Mouse (Mus musculus) limb, embryonic 14.5 days (tissue): ENCODE measurements around the gene Tmprss13. TPM values are rescaled to one million over a fixed set of nuclear protein-coding genes. Genes with fewer than 3 reads are reported as not detected.

Experiments used
- ATAC-seq: fragments of 200-750 bp; cut with Nextera tagmentation; 2 replicates; pipeline ENCODE4 v1.8.0; 2017; ENCODE audit warnings: low read depth, moderate number of reproducible peaks, moderate TSS enrichment; ENCODE audit not compliant: low FRiP score
- DNase-seq: peaks from one replicate; pipeline ENCODE4 v3.0.0-alpha.2; 2015; ENCODE audit warnings: low spot score
- H3K27ac ChIP-seq: fragments of 300-500 bp; sonication (generic); replicated peaks from 2 replicates; pipeline ENCODE4 v1.5.1; 2014; ENCODE audit warnings: low read depth, mild to moderate bottlenecking, low read length, moderate library complexity, mixed read lengths
- H3K27me3 ChIP-seq: fragments of 300-500 bp; sonication (generic); 2 replicates; pipeline ENCODE4 v1.6.1; 2014; ENCODE audit warnings: low read length, mixed read lengths; ENCODE audit not compliant: control insufficient read depth, insufficient read depth
- H3K36me3 ChIP-seq: fragments of 300-500 bp; sonication (generic); 2 replicates; pipeline ENCODE4 v1.6.1; 2014; ENCODE audit warnings: mild to moderate bottlenecking, low read length, moderate library complexity, mixed read lengths; ENCODE audit not compliant: control insufficient read depth, insufficient read depth
- H3K4me1 ChIP-seq: fragments of 300-500 bp; sonication (generic); 2 replicates; pipeline ENCODE4 v1.6.1; 2014; ENCODE audit warnings: antibody characterized with exemption, low read length, mixed read lengths; ENCODE audit not compliant: control insufficient read depth, insufficient read depth
- H3K4me2 ChIP-seq: fragments of 300-500 bp; sonication (generic); replicated peaks from 2 replicates; pipeline ENCODE4 v1.6.1; 2014; ENCODE audit warnings: low read depth, mild to moderate bottlenecking, low read length, moderate library complexity; ENCODE audit not compliant: severe bottlenecking
- H3K4me3 ChIP-seq: fragments of 300-500 bp; sonication (generic); replicated peaks from 2 replicates; pipeline ENCODE4 v1.5.1; 2014; ENCODE audit warnings: low read length
- H3K9ac ChIP-seq: fragments of 300-500 bp; sonication (generic); 2 replicates; pipeline ENCODE4 v1.6.1; 2014; ENCODE audit warnings: mild to moderate bottlenecking, low read depth, low read length, moderate library complexity; ENCODE audit not compliant: severe bottlenecking
- H3K9me3 ChIP-seq: fragments of 300-500 bp; sonication (generic); 2 replicates; pipeline ENCODE4 v1.6.1; 2016; ENCODE audit warnings: low read length; ENCODE audit not compliant: control insufficient read depth
- POLR2A ChIP-seq: fragments of 200-500 bp; IDR thresholded peaks from 2 replicates; pipeline ENCODE4 v1.8.0; 2012; ENCODE audit warnings: inconsistent platforms, mild to moderate bottlenecking, moderate library complexity, borderline replicate concordance; ENCODE audit not compliant: insufficient read depth, insufficient read length; ENCODE audit errors: extremely low read depth
- WGBS: fragments of 180-500 bp; shearing (Covaris S2); extraction: QIAGEN DNeasy Blood & Tissue Kit; methylation state at CpG from one replicate; pipeline ENCODE4 v1.1.7; 2014; 5-methylcytosine and 5-hydroxymethylcytosine counted together
- polyA plus RNA-seq, 2 experiments: library from polyadenylated mRNA; depleted of rRNA in 1 of 2; stranded (reverse) in 1 of 2; unstranded in 1 of 2; fragments of >200 nt; fragmentation: Nextera tagmentation in 1 of 2; extraction: Ambion mirVana in 1 of 2; gene quantifications; 2 replicates each; pipeline versions ENCODE4 v1.2.1 to v1.2.3; 2012 to 2014

The Tmprss13 gene
- polyA plus RNA-seq, 2 experiments, result 2.5 to 5.9 TPM

DNA sequence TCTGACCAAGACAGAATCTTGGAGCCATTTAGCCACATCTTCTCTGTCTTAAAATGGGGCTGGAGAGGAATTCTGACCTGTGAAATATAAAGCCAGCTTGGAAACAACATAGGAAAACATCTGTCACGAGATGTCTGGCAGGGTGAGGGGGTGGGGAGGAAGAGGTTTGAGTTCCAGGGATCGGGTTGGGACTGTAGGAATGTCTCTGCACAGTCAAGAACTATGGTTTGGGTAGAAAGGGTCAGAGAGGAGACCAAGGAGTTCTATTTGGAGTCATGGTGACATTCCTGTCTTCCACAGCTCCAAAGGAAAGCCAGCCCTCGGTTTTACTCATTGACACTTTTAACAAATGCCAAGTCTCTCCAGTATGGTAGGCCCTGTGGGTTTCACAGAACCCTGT, 55.0 kb downstream of the Tmprss13 start:
- peaks cover 10% of the 10 kb centered on the region for H3K4me1 ChIP-seq
- H3K9ac ChIP-seq, result no peak overlapping the region
- H3K27ac ChIP-seq, result no peak overlapping the region
- no peak for TF ChIP-seq POLR2A
- no peaks in the 10 kb centered on the region for H3K27me3 ChIP-seq
- no peaks in the 10 kb centered on the region for H3K9me3 ChIP-seq
- H3K36me3 ChIP-seq, result peaks cover 3% of the 10 kb centered on the region; the same call in 1 of the 2 replicates
- DNase-seq (no peak), ATAC-seq (no peak)
- WGBS, result 56% methylated on average over 3 of the region's 3 CpGs
- no peak overlapping the region for H3K4me2 ChIP-seq
- H3K4me3 ChIP-seq, result no peak overlapping the region

DNA sequence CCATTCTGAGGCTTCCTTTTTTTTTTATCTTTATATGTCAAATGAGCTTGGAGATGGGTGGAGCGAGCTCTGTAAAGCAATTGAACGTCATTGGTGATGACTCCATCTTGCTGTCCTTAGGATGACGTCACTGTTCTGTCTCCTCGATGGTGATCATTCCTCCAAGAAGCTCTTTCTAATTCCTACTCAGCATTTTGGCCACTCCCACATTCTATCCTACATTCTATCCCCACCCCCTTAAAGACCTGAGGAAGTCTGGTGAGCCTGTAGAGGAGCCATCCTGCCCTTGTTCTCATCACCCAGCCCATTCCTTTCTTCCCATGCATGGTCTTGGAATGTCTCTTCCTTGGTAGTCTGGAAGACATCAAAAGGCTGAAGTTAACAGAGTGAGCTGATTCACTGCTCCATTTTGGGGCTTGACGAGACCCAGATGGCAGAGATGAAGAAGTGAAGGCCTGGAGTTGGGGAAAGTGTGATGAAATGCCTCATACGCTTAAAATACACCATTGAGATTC, 56.1 kb downstream of the Tmprss13 start:
- Histone ChIP-seq H3K36me3 (peaks cover 3% of the 10 kb centered on the region; the same call in 1 of the 2 replicates), H3K27me3 (no peaks in the 10 kb centered on the region), H3K4me1 (peaks cover 10% of the 10 kb centered on the region), H3K9ac (no peak overlapping the region), H3K27ac (no peak overlapping the region), H3K9me3 (no peaks in the 10 kb centered on the region), H3K4me2 (no peak overlapping the region), H3K4me3 (no peak overlapping the region)
- ATAC-seq (no peak), DNase-seq (no peak)
- 82% methylated on average over 6 of the region's 6 CpGs for WGBS
- no peak for TF ChIP-seq POLR2A

DNA sequence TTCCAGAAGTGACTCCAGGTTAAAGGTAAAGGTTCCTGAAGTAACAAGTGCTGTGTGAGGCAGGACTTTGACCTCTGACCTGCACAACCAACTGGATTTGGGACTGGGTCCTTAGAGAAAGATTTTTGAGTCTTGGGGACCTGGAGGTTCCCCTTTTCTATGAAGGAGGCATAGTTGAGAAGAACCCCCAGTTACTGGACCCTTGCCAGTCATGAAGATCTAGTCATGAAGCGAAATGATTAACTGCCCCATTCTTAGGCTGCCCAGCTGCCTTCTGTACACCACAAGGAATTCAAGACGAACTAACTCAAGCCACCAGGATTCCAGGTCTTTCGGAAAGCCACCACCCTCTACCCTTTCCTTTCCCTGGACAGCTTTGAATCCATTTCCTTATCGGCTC, 57.5 kb downstream of the Tmprss13 start:
- 75% methylated on average over 4 of the region's 4 CpGs for WGBS
- no peaks in the 10 kb centered on the region for H3K27me3 ChIP-seq
- no peak overlapping the region for H3K4me3 ChIP-seq
- H3K4me1 ChIP-seq, result peaks cover 6% of the 10 kb centered on the region; the same call in 1 of the 2 replicates
- no peak overlapping the region for H3K9ac ChIP-seq
- ATAC-seq (no peak), DNase-seq (no peak)
- no peak overlapping the region for H3K4me2 ChIP-seq
- no peaks in the 10 kb centered on the region for H3K9me3 ChIP-seq
- H3K36me3 ChIP-seq, result peaks cover 3% of the 10 kb centered on the region; the same call in 1 of the 2 replicates
- no peak for TF ChIP-seq POLR2A
- H3K27ac ChIP-seq, result no peak overlapping the region

DNA sequence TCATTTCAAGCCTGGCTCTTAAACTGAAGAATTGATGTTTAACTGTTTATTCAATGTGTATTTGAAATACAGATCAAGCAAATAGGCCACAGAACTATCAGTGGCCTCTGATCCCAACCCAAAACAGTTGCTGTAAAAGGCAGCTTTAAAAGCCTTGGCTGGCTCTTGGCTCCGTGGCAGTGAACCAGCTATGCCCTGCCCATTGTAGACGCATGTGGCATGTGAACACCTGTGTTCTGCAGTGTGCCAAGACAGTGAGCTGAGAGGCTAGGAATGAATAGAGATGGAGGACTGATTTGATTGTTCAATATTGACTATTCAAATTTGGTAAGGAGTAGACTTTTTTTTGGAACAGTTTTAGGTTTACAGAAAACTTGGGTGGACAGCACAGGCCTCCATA, 58.0 kb downstream of the Tmprss13 start:
- Histone ChIP-seq H3K4me1 (0 out of 2 replicates have a peak, but pooled peaks cover 5% of the 10 kb centered on the region), H3K4me3 (no peak overlapping the region), H3K4me2 (no peak overlapping the region), H3K9me3 (no peaks in the 10 kb centered on the region), H3K27ac (no peak overlapping the region), H3K9ac (no peak overlapping the region), H3K27me3 (no peaks in the 10 kb centered on the region), H3K36me3 (peaks cover 3% of the 10 kb centered on the region; the same call in 1 of the 2 replicates)
- DNase-seq (no peak), ATAC-seq (no peak)
- TF ChIP-seq POLR2A, result no peak
- 84% methylated on average over 2 of the region's 2 CpGs for WGBS

DNA sequence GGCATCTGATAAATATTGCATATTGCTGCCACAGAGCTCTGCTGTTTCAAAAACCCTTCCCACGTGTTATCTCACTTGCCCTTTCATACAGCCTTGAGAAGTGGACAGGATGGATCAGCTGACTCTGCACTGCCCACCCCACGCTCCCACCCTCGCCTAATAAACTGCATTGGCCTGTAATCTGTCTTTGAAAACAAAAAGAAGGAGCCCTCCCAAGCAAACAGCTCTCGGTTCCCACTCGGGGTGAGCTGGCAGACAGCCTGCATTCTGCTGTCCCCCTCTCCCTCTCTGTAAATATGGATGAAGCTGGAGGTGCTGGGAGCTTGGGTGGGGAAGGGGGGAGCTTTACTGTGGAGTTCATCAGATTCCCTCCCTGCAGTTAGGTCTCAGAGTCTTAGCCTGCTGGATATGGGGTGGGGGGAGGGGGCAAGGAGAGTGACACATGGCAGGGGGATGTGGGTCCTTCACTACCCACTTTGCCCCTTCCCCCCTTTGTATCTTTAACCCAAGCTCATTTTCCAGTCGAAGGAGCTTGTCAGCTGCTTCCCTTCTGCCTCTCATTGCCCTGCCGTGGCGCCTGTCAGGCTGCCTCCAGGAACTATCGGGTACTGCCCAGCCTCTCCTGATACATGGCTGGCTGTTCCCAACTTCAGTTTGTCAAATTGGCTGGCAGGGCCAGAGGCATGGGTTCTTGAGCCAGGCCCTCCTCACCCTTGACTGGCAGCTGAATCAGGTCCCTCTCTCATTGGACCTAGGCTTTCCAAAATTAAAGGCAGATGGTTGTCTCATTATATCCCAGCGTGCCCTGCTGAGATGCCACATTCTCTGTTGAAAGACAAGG, 61.7 kb downstream of the Tmprss13 start:
- Histone ChIP-seq H3K27ac (no peak overlapping the region), H3K9me3 (no peaks in the 10 kb centered on the region), H3K36me3 (0 out of 2 replicates have a peak, but pooled peaks cover 3% of the 10 kb centered on the region), H3K9ac (no peak overlapping the region), H3K4me3 (no peak overlapping the region), H3K27me3 (no peaks in the 10 kb centered on the region), H3K4me2 (no peak overlapping the region), H3K4me1 (no peaks in the 10 kb centered on the region)
- no peak for TF ChIP-seq POLR2A
- ATAC-seq (no peak), DNase-seq (no peak)
- 62% methylated on average over 10 of the region's 10 CpGs for WGBS
